Mouse (Mus musculus) testis, postnatal 14 days (tissue): ENCODE results near the gene Fam207a.

ENCODE experiments used
- DNase-seq: peaks from one replicate; pipeline ENCODE4 v3.0.0; 2021; ENCODE audit warnings: low spot score

Fam207a gene

GRCm38 (mm10) chr10:77502967-77503922, 12.3 kb downstream of the Fam207a start:
- no peak for DNase-seq

DNA sequence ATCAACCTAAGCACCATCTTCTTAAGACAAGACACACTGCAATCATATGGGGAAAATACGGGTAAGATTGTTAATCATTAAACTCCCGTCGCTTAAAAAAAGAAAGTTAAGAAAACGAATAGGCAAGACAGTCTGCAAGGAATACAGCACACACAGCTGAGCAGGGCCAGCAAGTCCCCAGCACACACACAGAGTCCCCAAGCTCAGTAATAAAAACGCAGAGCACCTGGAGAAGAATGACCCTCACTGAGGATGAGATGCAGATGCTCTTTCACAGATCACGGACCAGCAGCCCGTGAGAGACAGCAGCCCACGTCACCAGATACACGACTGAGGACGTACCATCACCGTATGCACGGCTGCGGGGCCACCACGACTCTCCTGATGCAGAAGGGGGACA, 14.9 kb downstream of the Fam207a start:
- no peak for DNase-seq

GRCm38 (mm10) chr10:77498254-77498653, 17.3 kb downstream of the Fam207a start:
- DNase-seq: no peak

DNA sequence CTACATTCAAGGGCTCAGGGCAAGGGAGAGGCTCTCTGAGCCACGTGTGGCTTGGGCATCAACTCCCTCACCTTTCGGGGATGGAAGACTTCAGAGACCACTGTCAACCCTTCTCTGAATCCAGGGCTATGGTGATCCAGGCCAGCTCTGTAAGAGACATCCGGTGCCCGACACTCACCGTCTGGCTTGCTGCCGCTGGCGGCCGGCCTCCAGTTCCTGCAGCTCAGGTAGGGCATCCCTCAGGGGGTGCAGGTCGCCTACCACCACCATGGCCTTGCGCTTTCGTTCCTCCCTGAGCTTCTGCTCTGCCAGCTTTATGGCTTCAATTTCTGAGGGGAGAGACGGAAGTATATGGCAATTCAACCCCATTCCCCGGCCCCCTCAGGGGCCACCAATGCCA, 18.4 kb downstream of the Fam207a start:
- no peak for DNase-seq

GRCm38 (mm10) chr10:77492885-77493284, 22.7 kb downstream of the Fam207a start:
- no peak for DNase-seq

- no peak for DNase-seq
These were observed 24.0 kb downstream of the Fam207a start for GRCm38 (mm10) chr10:77491585-77491984.

DNA sequence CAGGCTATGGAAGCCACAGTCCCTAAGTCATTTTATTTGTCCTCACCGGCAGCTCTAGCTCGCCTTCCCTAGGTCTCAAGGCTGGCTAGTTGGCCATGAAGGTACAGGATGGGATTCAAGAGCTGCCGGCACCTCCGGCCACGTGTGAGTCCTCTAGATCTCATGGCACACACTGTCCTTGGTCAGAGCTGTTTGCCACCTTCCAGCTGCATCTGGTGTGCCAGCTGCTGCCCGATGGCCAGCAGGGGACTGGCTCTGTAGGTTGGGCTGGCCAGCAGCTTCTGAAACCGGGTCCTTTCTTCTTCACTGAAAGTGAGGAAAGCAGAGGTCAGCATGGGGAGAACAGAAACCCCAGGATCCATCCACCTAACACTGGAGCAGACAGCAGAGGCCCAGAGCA, 27.4 kb downstream of the Fam207a start:
- DNase-seq: no peak

- DNase-seq: no peak
These were observed 29.8 kb downstream of the Fam207a start for GRCm38 (mm10) chr10:77485786-77486185.

GRCm38 (mm10) chr10:77484205-77484935, 31.2 kb downstream of the Fam207a start:
- peak; percentile 41 for DNase-seq

DNA sequence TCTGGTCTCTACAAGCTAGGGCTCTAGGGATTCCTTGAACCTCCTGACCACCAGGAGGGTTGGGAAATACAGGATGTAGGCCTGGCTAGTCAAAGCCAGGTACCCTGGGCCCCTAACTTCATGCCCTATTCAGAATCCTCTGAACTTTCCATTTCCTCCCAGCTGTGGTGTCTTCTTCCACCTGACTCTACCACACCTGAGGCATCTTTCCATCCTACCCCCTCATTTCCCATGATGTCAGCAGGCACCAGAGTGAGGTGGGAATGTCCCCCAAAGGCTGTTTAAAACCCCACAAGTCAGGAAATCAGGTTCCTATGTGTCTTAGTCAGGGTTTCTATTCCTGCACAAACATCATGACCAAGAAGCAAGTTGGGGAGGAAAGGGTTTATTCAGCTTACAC, 33.8 kb downstream of the Fam207a start:
- no peak for DNase-seq

GRCm38 (mm10) chr10:77479972-77480371, 35.6 kb downstream of the Fam207a start:
- DNase-seq: no peak

GRCm38 (mm10) chr10:77476907-77477306, 38.7 kb downstream of the Fam207a start:
- no peak for DNase-seq

- DNase-seq: no peak
These were observed 43.4 kb downstream of the Fam207a start for GRCm38 (mm10) chr10:77472188-77472587.

DNA sequence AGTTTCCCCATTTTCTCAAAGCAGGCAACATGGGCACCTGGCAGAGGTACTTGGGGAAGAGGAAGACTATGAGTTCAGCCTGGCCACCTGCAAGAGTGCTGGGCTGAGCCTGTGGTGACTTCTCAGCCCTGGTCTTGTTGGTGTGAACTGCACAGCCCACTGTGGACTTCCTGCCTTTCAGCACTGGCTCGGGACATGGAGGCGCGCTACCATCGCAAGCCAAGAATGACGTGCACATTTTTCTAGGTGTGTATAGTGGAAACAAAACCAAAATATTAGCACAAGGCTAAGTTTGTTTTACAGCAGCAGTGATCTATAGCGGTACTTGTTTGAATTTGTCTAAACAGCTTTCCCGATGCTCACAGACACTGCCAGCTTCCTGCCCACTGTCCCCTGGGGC, 44.1 kb downstream of the Fam207a start:
- no peak for DNase-seq

- DNase-seq: no peak
These were observed 44.8 kb downstream of the Fam207a start for GRCm38 (mm10) chr10:77470763-77471162.

- no peak for DNase-seq
These were observed 46.9 kb downstream of the Fam207a start for GRCm38 (mm10) chr10:77468675-77469074.

GRCm38 (mm10) chr10:77467407-77467806, 48.2 kb downstream of the Fam207a start:
- no peak for DNase-seq

- no peak for DNase-seq
These were observed 49.7 kb downstream of the Fam207a start for GRCm38 (mm10) chr10:77465902-77466301.

GRCm38 (mm10) chr10:77464181-77464936, 51.2 kb downstream of the Fam207a start:
- DNase-seq: no peak

DNA sequence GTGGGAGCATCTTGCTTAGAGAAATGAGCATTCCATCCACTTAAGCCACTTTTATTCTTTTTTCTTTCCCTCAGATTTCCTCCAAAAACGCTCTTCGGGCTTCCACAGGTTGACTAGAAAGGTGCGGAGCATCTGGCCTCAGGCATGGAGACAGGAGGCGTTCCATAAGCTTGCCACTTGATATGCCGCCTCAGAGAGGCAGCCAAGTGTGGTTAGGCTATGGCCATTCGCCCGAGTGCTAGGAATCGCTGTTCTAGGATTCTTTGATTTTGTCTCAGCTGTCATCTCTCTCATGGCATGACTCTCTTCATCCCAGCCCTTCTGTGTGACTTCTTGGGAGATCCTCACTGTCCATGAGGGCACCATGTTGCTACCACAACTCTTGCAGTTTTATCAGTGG, 54.4 kb downstream of the Fam207a start:
- no peak for DNase-seq

DNA sequence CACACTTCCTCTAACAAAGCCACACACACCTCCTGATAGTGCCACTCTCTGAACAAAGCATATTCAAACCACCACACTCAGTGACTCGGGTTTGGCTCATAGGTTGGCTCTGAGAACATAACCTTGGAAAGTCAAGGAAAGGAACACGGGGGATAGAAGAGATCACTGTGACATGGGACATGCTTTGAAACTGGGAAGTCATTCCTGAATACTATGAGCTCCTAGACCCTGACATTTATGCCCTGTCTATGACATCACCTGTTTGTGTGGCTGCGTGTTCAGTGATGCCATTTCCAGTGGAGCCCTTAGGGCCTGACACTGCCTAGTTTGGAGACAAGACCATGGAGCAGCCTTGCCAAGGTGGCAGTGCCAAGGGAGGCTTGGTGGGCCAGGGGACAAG, 57.9 kb downstream of the Fam207a start:
- no peak for DNase-seq

DNA sequence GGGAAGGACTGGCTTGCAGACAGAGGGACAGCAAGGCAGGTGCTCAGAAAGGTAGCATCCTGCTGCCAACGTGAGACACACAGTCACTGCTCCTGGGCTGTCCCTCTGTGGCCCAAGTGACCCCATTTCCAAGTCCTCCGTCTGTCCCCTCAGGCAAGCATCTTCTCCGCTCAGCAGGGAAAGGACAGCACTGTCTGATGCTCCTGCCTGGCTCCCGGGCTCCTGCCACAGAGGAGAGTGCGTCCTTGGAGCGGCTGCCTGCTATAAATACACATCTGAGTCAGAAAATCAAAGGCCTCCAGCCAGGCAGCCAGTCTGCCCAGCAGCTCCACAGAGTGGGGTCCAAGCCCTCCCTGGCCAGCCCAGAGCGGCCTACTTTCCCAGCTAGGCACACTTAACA, 59.1 kb downstream of the Fam207a start:
- no peak for DNase-seq
